Mouse (Mus musculus): Measurements from ENCODE around the gene Pdzd2. TPM values are rescaled to one million over a fixed set of nuclear protein-coding genes. Genes with fewer than 3 reads are reported as not detected.

The Pdzd2 gene
- polyA plus RNA-seq, 1 experiment, result 19.8 TPM

- Histone ChIP-seq H3K4me3 (ENCODE audit: insufficient read depth, low read length) (no peak overlapping the region), H3K4me1 (ENCODE audit: control insufficient read depth, insufficient read depth, low read length) (no peaks in the 10 kb centered on the region), H3K27ac (ENCODE audit: insufficient read depth, low read length) (no peak overlapping the region)
- TF ChIP-seq CTCF (IDR thresholded peaks at IDR 0.05; ENCODE audit: extremely low read depth, insufficient read depth, low read length), result no peak
Measured at GRCm38 (mm10) chr15:12313255-12313654, 426.5 kb downstream of the Pdzd2 start.

- no peaks in the 10 kb centered on the region for H3K4me1 ChIP-seq (ENCODE audit: control insufficient read depth, insufficient read depth, low read length)
- no peak overlapping the region for H3K27ac ChIP-seq (ENCODE audit: insufficient read depth, low read length)
- H3K4me3 ChIP-seq (ENCODE audit: insufficient read depth, low read length), result no peak overlapping the region
- TF ChIP-seq POLR2A (IDR thresholded peaks at IDR 0.05; ENCODE audit: extremely low read depth, insufficient read depth, low read length) (no peak), CTCF (IDR thresholded peaks at IDR 0.05; ENCODE audit: extremely low read depth, insufficient read depth, low read length) (no peak)
Measured at GRCm38 (mm10) chr15:12311465-12311864, 428.3 kb downstream of the Pdzd2 start.

- H3K4me3 ChIP-seq (ENCODE audit: insufficient read depth, low read length), result no peak overlapping the region
- TF ChIP-seq CTCF (IDR thresholded peaks at IDR 0.05; ENCODE audit: extremely low read depth, insufficient read depth, low read length), result no peak
- TF ChIP-seq POLR2A (IDR thresholded peaks at IDR 0.05; ENCODE audit: extremely low read depth, insufficient read depth, low read length), result no peak
- no peaks in the 10 kb centered on the region for H3K4me1 ChIP-seq (ENCODE audit: control insufficient read depth, insufficient read depth, low read length)
- no peak overlapping the region for H3K27ac ChIP-seq (ENCODE audit: insufficient read depth, low read length)
Measured at GRCm38 (mm10) chr15:12310676-12311075, 429.0 kb downstream of the Pdzd2 start.

Other genes starting within 250 kb of the Pdzd2 start
- gene 6030458C11Rik, start 84.7 kb upstream of the Pdzd2 start, polyA plus RNA-seq (2012; rRNA removed), result 24.9 and 25.2 TPM in 2 replicates
- 50.5 and 52.9 TPM in 2 replicates for gene Drosha, start 84.9 kb upstream of the Pdzd2 start, polyA plus RNA-seq (2012; rRNA removed)